Mouse (Mus musculus): ENCODE measurements around the gene Gm10306. TPM values are rescaled to one million over a fixed set of nuclear protein-coding genes. Genes with fewer than 3 reads are reported as not detected.

Gene Gm10306
- polyA plus RNA-seq (2012; ENCODE audit: low replicate concordance): not detected in 2 replicates

DNA sequence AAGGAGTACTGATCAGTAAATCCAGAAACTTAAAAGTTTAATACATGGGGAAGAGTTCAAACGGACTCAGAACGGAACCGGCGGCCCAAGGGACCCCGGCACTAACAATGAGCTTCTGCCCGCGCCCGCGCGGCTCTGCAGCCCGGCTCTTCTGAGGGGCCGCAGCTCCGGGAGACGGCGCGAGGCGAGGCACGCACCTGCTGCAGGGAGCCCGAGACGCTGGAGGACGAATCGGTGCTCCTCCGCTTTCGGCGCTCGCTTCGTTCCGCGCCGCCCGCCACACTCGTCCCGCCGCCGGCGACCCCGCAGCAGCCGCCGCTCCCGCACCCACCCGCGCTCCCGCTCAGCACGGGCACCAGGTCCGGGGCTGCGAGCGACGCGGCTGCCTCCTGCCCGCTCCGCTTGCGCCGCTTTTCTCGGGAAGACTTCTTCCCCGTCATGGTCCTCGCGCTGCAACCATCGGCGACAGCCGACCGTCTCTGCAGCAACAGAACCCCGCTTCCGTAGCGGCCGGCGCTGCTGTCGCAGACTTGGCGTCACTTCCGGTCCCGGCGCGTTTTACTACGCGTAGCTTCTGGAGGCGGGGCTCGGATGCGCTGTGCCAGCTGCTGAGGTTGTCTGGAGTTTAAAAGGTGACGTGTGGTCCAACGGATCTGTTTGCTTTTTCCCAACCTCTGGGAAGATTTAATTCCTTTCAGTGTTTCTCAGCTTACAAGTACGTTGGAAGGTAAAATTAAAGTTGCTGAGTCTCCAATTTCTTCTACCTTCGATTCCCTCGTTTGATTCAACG lies at the start of gene Gm10306, which contains the start of gene Caap1:
TSS of gene Gm10306 (plus strand) at position 282 of the 790 bp plus-strand sequence.
TSS of gene Caap1 (minus strand) at position 532 of the 790 bp plus-strand sequence.

DNA sequence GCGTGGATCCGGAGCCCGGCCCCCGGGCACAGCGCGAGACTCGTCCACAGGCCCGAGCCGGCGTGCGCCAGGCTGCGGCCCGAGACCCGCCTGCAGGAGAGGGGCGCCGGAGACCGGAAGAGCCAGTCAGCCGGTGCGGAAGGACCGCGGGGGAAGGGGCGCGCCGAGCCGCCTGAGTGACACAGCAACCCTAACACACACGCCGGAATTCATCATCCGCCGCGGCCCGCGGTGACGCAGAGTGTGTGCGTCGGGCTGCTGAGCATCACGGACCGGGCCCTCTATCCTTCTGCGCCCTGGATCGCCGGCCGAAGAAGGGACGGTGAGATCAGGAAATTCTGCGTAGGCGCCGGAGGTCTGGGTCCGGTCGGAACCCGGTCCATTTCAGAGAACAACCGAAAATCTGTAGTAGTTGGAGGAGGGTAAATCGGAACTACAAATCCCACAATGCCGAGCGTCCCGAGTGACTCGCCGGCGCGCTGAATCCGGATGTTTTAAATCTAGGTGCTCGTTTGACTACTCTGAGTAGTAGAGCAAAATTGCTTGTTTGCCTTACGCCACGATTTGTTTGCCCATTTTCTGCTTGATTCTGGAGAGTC lies 46.8 kb downstream of the Gm10306 start, which contains the start of gene Plaa:
TSS of gene Plaa (minus strand) at position 214 of the 599 bp plus-strand sequence.

Other genes with a start within 250 kb of the Gm10306 start
- 2.6 and 4.1 TPM in 2 replicates for gene Caap1, start 250 bp downstream of the Gm10306 start, polyA plus RNA-seq (2012; ENCODE audit: low replicate concordance)
- gene Plaa, start 46.7 kb downstream of the Gm10306 start, polyA plus RNA-seq (2012; ENCODE audit: low replicate concordance): 43.2 and 105 TPM in 2 replicates
- 0.30 and 0.88 TPM in 2 replicates for gene Ift74, start 57.9 kb downstream of the Gm10306 start, polyA plus RNA-seq (2012; ENCODE audit: low replicate concordance)
- not detected in 2 replicates for gene Lrrc19, start 93.6 kb downstream of the Gm10306 start, polyA plus RNA-seq (2012; ENCODE audit: low replicate concordance)
- gene Tek, start 182.7 kb downstream of the Gm10306 start, polyA plus RNA-seq (2012; ENCODE audit: low replicate concordance): 0.15 TPM in 1 of 2 replicates, not detected in the other